Mouse (Mus musculus): ENCODE measurements around the gene Farp1. TPM values are rescaled to one million over a fixed set of nuclear protein-coding genes. Genes with fewer than 3 reads are reported as not detected.
A peak's percentile ranks its signal among the peaks of the same experiment; 100 is the strongest.

Gene Farp1
- total and polyA plus RNA-seq, 3 experiments, result 6.4 to 11.1 (median 10.9) TPM

GRCm38 (mm10) chr14:121015114-121015690 is 19.8 kb upstream of the Farp1 start:
- Histone ChIP-seq H3K4me3 (no peak overlapping the region), H3K27ac (no peak overlapping the region), H3K79me2 (replicated peaks; ENCODE audit: control insufficient read depth, insufficient read depth, low read length) (no peaks in the 10 kb centered on the region), H3K4me1 (ENCODE audit: control insufficient read depth, insufficient read depth, low read length) (no peaks in the 10 kb centered on the region), H3K36me3 (ENCODE audit: control insufficient read depth, insufficient read depth, low read length) (no peaks in the 10 kb centered on the region), H3K27me3 (ENCODE audit: control insufficient read depth, insufficient read depth, low read length) (no peaks in the 10 kb centered on the region), H3K9ac (ENCODE audit: low read depth, low read length) (no peak overlapping the region)
- WGBS, result 93% methylated on average over 2 of the region's 2 CpGs
- TF ChIP-seq EP300 (IDR thresholded peaks at IDR 0.05; ENCODE audit: insufficient read depth, low read depth, low read length), result no peak
- no peak for TF ChIP-seq POLR2A (IDR thresholded peaks at IDR 0.05; ENCODE audit: insufficient read depth, low read depth, low read length)
- TF ChIP-seq CTCF (IDR thresholded peaks at IDR 0.05), result no peak
- DNase-seq, result no peak
- intact Hi-C loops (cut with DNase I), result no loop called here

- 87% methylated on average over 5 of the region's 5 CpGs for WGBS
- no peak for DNase-seq
- Histone ChIP-seq H3K9ac (ENCODE audit: low read depth, low read length) (no peak overlapping the region), H3K27me3 (ENCODE audit: control insufficient read depth, insufficient read depth, low read length) (no peaks in the 10 kb centered on the region), H3K4me3 (no peak overlapping the region), H3K4me1 (ENCODE audit: control insufficient read depth, insufficient read depth, low read length) (no peaks in the 10 kb centered on the region), H3K79me2 (replicated peaks; ENCODE audit: control insufficient read depth, insufficient read depth, low read length) (no peaks in the 10 kb centered on the region), H3K27ac (no peak overlapping the region), H3K36me3 (ENCODE audit: control insufficient read depth, insufficient read depth, low read length) (no peaks in the 10 kb centered on the region)
- TF ChIP-seq CTCF (IDR thresholded peaks at IDR 0.05), result no peak
- TF ChIP-seq EP300 (IDR thresholded peaks at IDR 0.05; ENCODE audit: insufficient read depth, low read depth, low read length), result no peak
- no peak for TF ChIP-seq POLR2A (IDR thresholded peaks at IDR 0.05; ENCODE audit: insufficient read depth, low read depth, low read length)
- intact Hi-C loops (cut with DNase I), result no loop called here
These were observed 12.6 kb upstream of the Farp1 start for GRCm38 (mm10) chr14:121022403-121022802.

- intact Hi-C loops (cut with DNase I), result no loop called here
These were observed 9.6 kb upstream of the Farp1 start for GRCm38 (mm10) chr14:121025381-121025780.

GRCm38 (mm10) chr14:121031396-121031795 is 3.6 kb upstream of the Farp1 start:
- DNase-seq, result no peak
- Histone ChIP-seq H3K27ac (no peak overlapping the region), H3K9ac (ENCODE audit: low read depth, low read length) (no peak overlapping the region), H3K36me3 (ENCODE audit: control insufficient read depth, insufficient read depth, low read length) (no peaks in the 10 kb centered on the region), H3K4me3 (no peak overlapping the region), H3K4me1 (ENCODE audit: control insufficient read depth, insufficient read depth, low read length) (peaks cover 2% of the 10 kb centered on the region; the same call in 1 of the 2 replicates), H3K27me3 (ENCODE audit: control insufficient read depth, insufficient read depth, low read length) (no peaks in the 10 kb centered on the region), H3K79me2 (replicated peaks; ENCODE audit: control insufficient read depth, insufficient read depth, low read length) (no peaks in the 10 kb centered on the region)
- intact Hi-C loops (cut with DNase I), result no loop called here
- WGBS, result 82% methylated on average over 2 of the region's 2 CpGs
- TF ChIP-seq CTCF (IDR thresholded peaks at IDR 0.05) (no peak), POLR2A (IDR thresholded peaks at IDR 0.05; ENCODE audit: insufficient read depth, low read depth, low read length) (no peak), EP300 (IDR thresholded peaks at IDR 0.05; ENCODE audit: insufficient read depth, low read depth, low read length) (no peak)

More at GRCm38 (mm10) chr14:121025381-121025780, 9.6 kb upstream of the Farp1 start:
- no peaks in the 10 kb centered on the region for H3K4me1 ChIP-seq (ENCODE audit: control insufficient read depth, insufficient read depth, low read length)
- H3K27me3 ChIP-seq (ENCODE audit: control insufficient read depth, insufficient read depth, low read length), result no peaks in the 10 kb centered on the region
- TF ChIP-seq EP300 (IDR thresholded peaks at IDR 0.05; ENCODE audit: insufficient read depth, low read depth, low read length), result no peak
- TF ChIP-seq POLR2A (IDR thresholded peaks at IDR 0.05; ENCODE audit: insufficient read depth, low read depth, low read length), result no peak
- TF ChIP-seq CTCF (IDR thresholded peaks at IDR 0.05), result no peak
- DNase-seq, result no peak
- WGBS, result 46% methylated on average over 8 of the region's 8 CpGs
- H3K4me3 ChIP-seq, result no peak overlapping the region
- H3K9ac ChIP-seq (ENCODE audit: low read depth, low read length), result no peak overlapping the region
- no peak overlapping the region for H3K27ac ChIP-seq
- H3K36me3 ChIP-seq (ENCODE audit: control insufficient read depth, insufficient read depth, low read length), result no peaks in the 10 kb centered on the region
- no peaks in the 10 kb centered on the region for H3K79me2 ChIP-seq (replicated peaks; ENCODE audit: control insufficient read depth, insufficient read depth, low read length)

GRCm38 (mm10) chr14:121034525-121034924 is 475 bp upstream of the Farp1 start:
- H3K27me3 ChIP-seq (ENCODE audit: control insufficient read depth, insufficient read depth, low read length), result no peaks in the 10 kb centered on the region
- TF ChIP-seq EP300 (IDR thresholded peaks at IDR 0.05; ENCODE audit: insufficient read depth, low read depth, low read length), result no peak
- no peak for TF ChIP-seq POLR2A (IDR thresholded peaks at IDR 0.05; ENCODE audit: insufficient read depth, low read depth, low read length)
- TF ChIP-seq CTCF (IDR thresholded peaks at IDR 0.05), result no peak
- WGBS, result 28% methylated on average over 10 of the region's 10 CpGs
- no peaks in the 10 kb centered on the region for H3K79me2 ChIP-seq (replicated peaks; ENCODE audit: control insufficient read depth, insufficient read depth, low read length)
- H3K27ac ChIP-seq, result no peak overlapping the region; the same call in 1 of the 2 replicates
- intact Hi-C loops (cut with DNase I), result no loop called here
- no peaks in the 10 kb centered on the region for H3K36me3 ChIP-seq (ENCODE audit: control insufficient read depth, insufficient read depth, low read length)
- peak; percentile 51 to 56 for DNase-seq
- peaks cover 3% of the 10 kb centered on the region; the same call in 1 of the 2 replicates for H3K4me1 ChIP-seq (ENCODE audit: control insufficient read depth, insufficient read depth, low read length)
- peak overlapping the region; percentile 67 for H3K4me3 ChIP-seq
- no peak overlapping the region for H3K9ac ChIP-seq (ENCODE audit: low read depth, low read length)

GRCm38 (mm10) chr14:121035663-121036473 is 868 bp downstream of the Farp1 start:
- H3K27me3 ChIP-seq (ENCODE audit: control insufficient read depth, insufficient read depth, low read length), result no peaks in the 10 kb centered on the region
- H3K4me1 ChIP-seq (ENCODE audit: control insufficient read depth, insufficient read depth, low read length), result peaks cover 3% of the 10 kb centered on the region; the same call in 1 of the 2 replicates
- intact Hi-C loops (cut with DNase I), result loop anchor here (1.0 to 5.0 kb wide), 3 partner anchors 71 to 204 kb away; no protein-coding TSS in a partner anchor
- H3K79me2 ChIP-seq (replicated peaks; ENCODE audit: control insufficient read depth, insufficient read depth, low read length), result no peaks in the 10 kb centered on the region
- no peaks in the 10 kb centered on the region for H3K36me3 ChIP-seq (ENCODE audit: control insufficient read depth, insufficient read depth, low read length)
- peak overlapping the region; percentile 67 for H3K4me3 ChIP-seq
- DNase-seq, result peak; percentile 73 to 76
- TF ChIP-seq EP300 (IDR thresholded peaks at IDR 0.05; ENCODE audit: insufficient read depth, low read depth, low read length), result no peak
- peak; percentile 27; the same call in 1 of the 2 replicates for TF ChIP-seq POLR2A (IDR thresholded peaks at IDR 0.05; ENCODE audit: insufficient read depth, low read depth, low read length)
- TF ChIP-seq CTCF (IDR thresholded peaks at IDR 0.05), result peak; percentile 26; the same call in 1 of the 2 replicates
- peak overlapping the region; percentile 89 for H3K27ac ChIP-seq
- WGBS, result under 1% methylated on average over 89 of the region's 100 CpGs
- H3K9ac ChIP-seq (ENCODE audit: low read depth, low read length), result peak overlapping the region; percentile 95

All from heart, adult 2 months (tissue).